Mouse (Mus musculus) bone marrow macrophage, adult 2 months (primary cell): ENCODE results near the gene Rere.

Source experiments
- CTCF ChIP-seq: IDR thresholded peaks from 2 replicates; pipeline ENCODE4 v1.5.1; 2012; ENCODE audit warnings: low read depth, mild to moderate bottlenecking, low read length, moderate library complexity
- POLR2A ChIP-seq: IDR thresholded peaks from 2 replicates; pipeline ENCODE4 v1.6.1; 2012; ENCODE audit warnings: mild to moderate bottlenecking, low read depth, low read length, borderline replicate concordance

GRCm38 (mm10) chr4:150379772-150380171 is 98.3 kb downstream of the Rere start:
- TF ChIP-seq CTCF (no peak), POLR2A (no peak)
